ENCODE assay signal across 14 mouse cellular contexts in the genomic region with DNA sequence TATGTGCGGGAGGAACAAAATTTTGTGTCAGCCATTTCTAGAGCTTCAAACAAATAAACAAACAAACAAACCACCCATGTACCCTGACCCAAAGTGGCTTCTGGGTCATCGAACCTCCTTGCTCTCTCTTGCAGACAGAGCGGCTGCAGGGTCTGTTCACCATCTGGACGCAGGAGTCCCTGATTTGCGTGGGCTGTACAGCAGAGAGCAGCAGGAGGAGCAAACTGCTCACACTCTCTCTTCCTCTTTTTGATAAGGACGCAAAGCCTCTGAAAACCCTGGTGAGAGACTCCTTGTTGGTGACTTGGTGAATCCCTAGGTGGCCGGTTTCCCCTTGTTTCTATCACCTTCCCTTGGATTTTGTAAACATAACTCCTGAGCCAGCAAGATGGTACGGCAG. TPM values are rescaled to one million over a fixed set of nuclear protein-coding genes. Genes with fewer than 3 reads are reported as not detected.
DNase-seq lines count a peak whose midpoint lies in the region; ATAC-seq and TF ChIP-seq lines count a peak whose summit lies in the region.
"Had no signal": no experiment of that assay in that cellular context is flagged by ENCODE, and none has a peak within 500 bp of the region (broad histone marks: within the 10 kb centered on the region; RNA-seq: fewer than 3 reads in every experiment).

No protein-coding gene starts in this region.

- no peak overlapping the region for H3K27ac ChIP-seq in midbrain, embryonic 11.5 days (ENCODE audit: low read depth, low read length)
- H3K27ac ChIP-seq in midbrain, embryonic 16.5 days (ENCODE audit: low read length): no peak overlapping the region
- no peak overlapping the region for H3K27ac ChIP-seq in MEL (ENCODE audit: control insufficient read depth, low read depth, low read length)
- H3K27ac ChIP-seq: forebrain, embryonic 13.5 days; hindbrain, embryonic 10.5 days; hindbrain, embryonic 14.5 days had no signal

- no peaks in the 10 kb centered on the region for H3K79me2 ChIP-seq in MEL (ENCODE audit: control insufficient read depth, insufficient read depth, low read length, poor library complexity)

- H3K9me3 ChIP-seq in midbrain, embryonic 11.5 days (ENCODE audit: control insufficient read depth, low read length): no peaks in the 10 kb centered on the region; the same call in 1 of the 2 replicates
- 0 out of 2 replicates have a peak, but pooled peaks cover 4% of the 10 kb centered on the region for H3K9me3 ChIP-seq in midbrain, embryonic 16.5 days (replicated peaks; ENCODE audit: control insufficient read depth, low read length, poor library complexity, severe bottlenecking)
- H3K9me3 ChIP-seq in MEL (replicated peaks; ENCODE audit: insufficient read depth, low read length): no peaks in the 10 kb centered on the region
- H3K9me3 ChIP-seq: forebrain, embryonic 13.5 days had no signal

- ATAC-seq in midbrain, embryonic 11.5 days (ENCODE audit: low FRiP score): no peak
- no peak for ATAC-seq in midbrain, embryonic 16.5 days
- ATAC-seq in megakaryocyte, adult 5-6 weeks (ENCODE audit: poor library complexity, severe bottlenecking): peak; percentile 77

- H3K27me3 ChIP-seq in midbrain, embryonic 11.5 days (ENCODE audit: control insufficient read depth, insufficient read depth, low read length): no peaks in the 10 kb centered on the region
- H3K27me3 ChIP-seq in midbrain, embryonic 16.5 days (ENCODE audit: control insufficient read depth, insufficient read depth, low read depth, low read length): no peaks in the 10 kb centered on the region
- no peaks in the 10 kb centered on the region for H3K27me3 ChIP-seq in MEL (ENCODE audit: control insufficient read depth in 1 of 2, insufficient read depth in 2 of 2, low read length in 2 of 2)
- H3K27me3 ChIP-seq: forebrain, embryonic 13.5 days; heart, embryonic 12.5 days; Patski had no signal

- no peak overlapping the region for H3K4me2 ChIP-seq in midbrain, embryonic 11.5 days
- no peak overlapping the region for H3K4me2 ChIP-seq in midbrain, embryonic 16.5 days (ENCODE audit: low read length)
- H3K4me2 ChIP-seq: forebrain, embryonic 13.5 days; heart, embryonic 12.5 days; hindbrain, embryonic 14.5 days had no signal

- no peaks in the 10 kb centered on the region for H3K36me3 ChIP-seq in midbrain, embryonic 11.5 days (ENCODE audit: control insufficient read depth, insufficient read depth, low read length)
- H3K36me3 ChIP-seq in midbrain, embryonic 16.5 days (ENCODE audit: control insufficient read depth, insufficient read depth, low read length): no peaks in the 10 kb centered on the region
- no peaks in the 10 kb centered on the region for H3K36me3 ChIP-seq in MEL (ENCODE audit: control insufficient read depth in 1 of 2, insufficient read depth in 2 of 2, low read length in 2 of 2)
- H3K36me3 ChIP-seq: heart, embryonic 12.5 days; hindbrain, embryonic 10.5 days had no signal

- H3K4me1 ChIP-seq in midbrain, embryonic 11.5 days (ENCODE audit: control insufficient read depth, insufficient read depth, low read length): no peaks in the 10 kb centered on the region
- no peaks in the 10 kb centered on the region for H3K4me1 ChIP-seq in midbrain, embryonic 16.5 days (ENCODE audit: control insufficient read depth, insufficient read depth, low read length)
- H3K4me1 ChIP-seq in MEL (ENCODE audit: control insufficient read depth in 1 of 2, insufficient read depth in 2 of 2, low read length in 2 of 2): peaks cover 0 to 8% of the 10 kb centered on the region in 2 experiments; a peak in 1 of 4 replicates
- H3K4me1 ChIP-seq: forebrain, embryonic 13.5 days; heart, embryonic 12.5 days; hindbrain, embryonic 10.5 days had no signal

- no peak for TF ChIP-seq POLR2A in MEL (IDR thresholded peaks at IDR 0.05; ENCODE audit: control insufficient read depth in 1 of 2, insufficient read depth in 1 of 2, low read depth in 1 of 2, low read length in 2 of 2, poor library complexity in 1 of 2)

- TF ChIP-seq RAD21 in MEL (IDR thresholded peaks at IDR 0.05; ENCODE audit: low read depth, low read length): no peak

- peak; percentile 73 for DNase-seq in midbrain, embryonic 11.5 days (ENCODE audit: low spot score, missing footprints)
- DNase-seq in A20 (ENCODE audit: low read depth, low spot score): peak; percentile 90
- DNase-seq in MEL (ENCODE audit: low read depth, low spot score): peak; percentile 83
- DNase-seq in cerebellum, postnatal 25 days: no peak
- DNase-seq in kidney, postnatal 14 days: no peak
- no peak for DNase-seq in lung, postnatal 14 days

- no peak overlapping the region for H3K4me3 ChIP-seq in midbrain, embryonic 11.5 days (ENCODE audit: low read depth, low read length)
- no peak overlapping the region for H3K4me3 ChIP-seq in midbrain, embryonic 16.5 days (ENCODE audit: low read depth, low read length)
- H3K4me3 ChIP-seq in MEL (ENCODE audit: control insufficient read depth in 1 of 2, insufficient read depth in 1 of 2, low read depth in 2 of 2, low read length in 2 of 2): peak overlapping the region; percentile 24 to 77
- H3K4me3 ChIP-seq: forebrain, embryonic 13.5 days; heart, embryonic 12.5 days; hindbrain, embryonic 10.5 days had no signal

- TF ChIP-seq CTCF in MEL (IDR thresholded peaks at IDR 0.05 in 2 of 3, conservative IDR thresholded peaks at IDR 0.05 in 1 of 3; ENCODE audit: control insufficient read depth in 1 of 3, insufficient read depth in 1 of 3, low read depth in 2 of 3, low read length in 3 of 3, poor library complexity in 1 of 3, severe bottlenecking in 1 of 3): no peak; a peak in 1 of 6 replicates

- H3K9ac ChIP-seq in midbrain, embryonic 11.5 days (ENCODE audit: low read length): no peak overlapping the region
- H3K9ac ChIP-seq in midbrain, embryonic 16.5 days (ENCODE audit: low read depth, low read length): no peak overlapping the region
- peak overlapping the region; percentile 51; the same call in 1 of the 2 replicates for H3K9ac ChIP-seq in MEL (ENCODE audit: control insufficient read depth, low read depth, low read length, poor library complexity, severe bottlenecking)
- H3K9ac ChIP-seq: forebrain, embryonic 13.5 days; forebrain, postnatal 0 days; heart, embryonic 12.5 days; hindbrain, embryonic 14.5 days had no signal

- TF ChIP-seq EP300 in MEL (IDR thresholded peaks at IDR 0.05; ENCODE audit: low read depth in 1 of 2, low read length in 2 of 2): peak in 1 of 2 experiments; percentile 58; a peak in 1 of 4 replicates

- 89% methylated on average over 8 of the region's 8 CpGs for whole genome bisulfite sequencing in midbrain, embryonic 11.5 days
- WGBS in midbrain, embryonic 16.5 days: 89% methylated on average over 8 of the region's 8 CpGs

TF ChIP-seq in MEL, 35 proteins besides CTCF, POLR2A, EP300 and RAD21:
- TF ChIP-seq MAX (IDR thresholded peaks at IDR 0.05; ENCODE audit: low read length) (no peak), GABPA (IDR thresholded peaks at IDR 0.05; ENCODE audit: low read depth, low read length) (no peak), E2F4 (IDR thresholded peaks at IDR 0.05; ENCODE audit: borderline replicate concordance, low read depth, low read length) (no peak), MYC (IDR thresholded peaks at IDR 0.05; ENCODE audit: low read depth, low read length) (no peak), KAT2A (conservative IDR thresholded peaks at IDR 0.05; ENCODE audit: low read depth, low read length) (no peak), CHD2 (IDR thresholded peaks at IDR 0.05; ENCODE audit: low read length) (no peak), CHD1 (IDR thresholded peaks at IDR 0.05; ENCODE audit: low read depth, low read length) (no peak), NRF1 (IDR thresholded peaks at IDR 0.05; ENCODE audit: insufficient read depth, low read depth, low read length, poor library complexity, severe bottlenecking) (no peak), GATA1 (IDR thresholded peaks at IDR 0.05; ENCODE audit: low read depth, low read length) (0 out of 2 replicates have a peak, but pooled peaks have one; percentile 19), SIN3A (IDR thresholded peaks at IDR 0.05; ENCODE audit: low read length) (peak; percentile 44), ELF1 (IDR thresholded peaks at IDR 0.05; ENCODE audit: low read depth, low read length) (no peak), BHLHE40 (IDR thresholded peaks at IDR 0.05; ENCODE audit: borderline replicate concordance, low read depth, low read length) (no peak), RCOR1 (IDR thresholded peaks at IDR 0.05; ENCODE audit: low read depth, low read length) (peak; percentile 35; the same call in 1 of the 2 replicates), MAZ (IDR thresholded peaks at IDR 0.05; ENCODE audit: low read depth, low read length) (no peak), POLR2AphosphoS5 (IDR thresholded peaks at IDR 0.05; ENCODE audit: borderline replicate concordance, low read depth, low read length) (no peak)

RNA-seq across cellular contexts. Expression of gene Usp18, which starts 15.5 kb away (rescaled TPM):
- 0.77 and 1.0 TPM in 2 replicates for polyA plus RNA-seq in midbrain, embryonic 11.5 days (2014; fragmentation: Nextera tagmentation; extraction: Ambion mirVana)
- 1.5 and 1.6 TPM in 2 replicates for polyA plus RNA-seq in midbrain, embryonic 16.5 days (2015; fragmentation: Nextera tagmentation; extraction: Ambion mirVana)
- total RNA-seq in MEL (2012; rRNA removed): 0.39 and 0.85 TPM in 2 replicates
- polyA plus RNA-seq in MEL (2012; ENCODE audit: insufficient read depth in 1 of 2, insufficient read length in 2 of 2, low read depth in 1 of 2, low replicate concordance in 2 of 2, missing spikeins in 1 of 2): under 1 TPM in 1 of 2 experiments, not detected in 1; 0.71 TPM
- total RNA-seq in megakaryocyte, adult 5-6 weeks (2015): 25.0 and 26.8 TPM in 2 replicates
- total RNA-seq in megakaryocyte, adult 5-6 weeks (2017): 14.2 and 20.7 TPM in 2 replicates

RNA-seq across cellular contexts. Expression of gene Slc6a13, which starts 38.8 kb away (rescaled TPM):
- 3.2 and 3.4 TPM in 2 replicates for polyA plus RNA-seq in midbrain, embryonic 11.5 days (2014; fragmentation: Nextera tagmentation; extraction: Ambion mirVana)
- 35.3 and 39.9 TPM in 2 replicates for polyA plus RNA-seq in midbrain, embryonic 16.5 days (2015; fragmentation: Nextera tagmentation; extraction: Ambion mirVana)
- 1.0 and 1.4 TPM in 2 replicates for total RNA-seq in MEL (2012; rRNA removed)
- polyA plus RNA-seq in MEL (2012; ENCODE audit: insufficient read depth in 1 of 2, insufficient read length in 2 of 2, low read depth in 1 of 2, low replicate concordance in 2 of 2, missing spikeins in 1 of 2): 1 to 10 TPM in 1 of 2 experiments, not detected in 1; 1.5 TPM
- 1.0 and 1.7 TPM in 2 replicates for total RNA-seq in megakaryocyte, adult 5-6 weeks (2015)
- total RNA-seq in megakaryocyte, adult 5-6 weeks (2017): 1.2 and 3.3 TPM in 2 replicates
- polyA plus RNA-seq: Patski had no signal

RNA-seq across cellular contexts. Expression of gene Tuba8, which starts 50.7 kb away (rescaled TPM):
- 0.25 and 0.51 TPM in 2 replicates for polyA plus RNA-seq in midbrain, embryonic 11.5 days (2014; fragmentation: Nextera tagmentation; extraction: Ambion mirVana)
- polyA plus RNA-seq in midbrain, embryonic 16.5 days (2015; fragmentation: Nextera tagmentation; extraction: Ambion mirVana): 1.2 and 1.3 TPM in 2 replicates
- 1.6 and 1.9 TPM in 2 replicates for total RNA-seq in MEL (2012; rRNA removed)
- polyA plus RNA-seq in MEL (2012; ENCODE audit: insufficient read depth in 1 of 2, insufficient read length in 2 of 2, low read depth in 1 of 2, low replicate concordance in 2 of 2, missing spikeins in 1 of 2): 1 to 10 TPM in 1 of 2 experiments, not detected in 1; 1.4 TPM
- total RNA-seq in megakaryocyte, adult 5-6 weeks (2015): 5.1 and 6.2 TPM in 2 replicates
- total RNA-seq in megakaryocyte, adult 5-6 weeks (2017): 5.1 and 5.6 TPM in 2 replicates
- polyA plus RNA-seq: forebrain, embryonic 13.5 days had no signal

Comparison
In these comparisons a context has a peak if more than half of its experiments do, and no peak if none do; other contexts are left out.
1. DNase-seq: peak in midbrain, embryonic 11.5 days (single experiment), A20 (single experiment) and MEL (single experiment); none in cerebellum, postnatal 25 days (0 of 2), kidney, postnatal 14 days (single experiment) and lung, postnatal 14 days (single experiment).
2. H3K4me3 ChIP-seq: peak in MEL (2 of 2); none in midbrain, embryonic 11.5 days (single experiment) and midbrain, embryonic 16.5 days (single experiment).